Mouse (Mus musculus) lung, postnatal 0 days (tissue): ENCODE measurements around the gene Clca4b.

Source experiments
- CTCF ChIP-seq: IDR thresholded peaks from 2 replicates; pipeline ENCODE4 v1.5.1; 2016; ENCODE audit warnings: antibody characterized with exemption, mild to moderate bottlenecking
- EP300 ChIP-seq: IDR thresholded peaks from 2 replicates; pipeline ENCODE4 v1.6.1; 2016; ENCODE audit warnings: antibody characterized with exemption, mild to moderate bottlenecking, control low read depth

GRCm38 (mm10) chr3:144886957-144887356 lies 45.4 kb downstream of the Clca4b start:
- TF ChIP-seq CTCF (no peak), EP300 (no peak)
